Mouse (Mus musculus) midbrain, postnatal 0 days (tissue): Measurements from ENCODE around the gene Dlg2. TPM values are rescaled to one million over a fixed set of nuclear protein-coding genes. Genes with fewer than 3 reads are reported as not detected.
A peak's percentile ranks its signal among the peaks of the same experiment; 100 is the strongest.

Experiments used
- ATAC-seq: fragments of 200-750 bp; cut with Nextera tagmentation; 2 replicates; pipeline ENCODE4 v1.8.0; 2017; ENCODE audit warnings: moderate number of reproducible peaks, mild to moderate bottlenecking, moderate TSS enrichment, moderate library complexity; ENCODE audit not compliant: low FRiP score
- DNase-seq: peaks from one replicate; pipeline ENCODE4 v3.0.0-alpha.2; 2015; ENCODE audit warnings: low spot score
- H3K27ac ChIP-seq: fragments of 300-500 bp; sonication (generic); 2 replicates; pipeline ENCODE4 v1.5.1; 2014; ENCODE audit warnings: low read depth, mild to moderate bottlenecking, low read length, mixed read lengths
- H3K27me3 ChIP-seq: fragments of 300-500 bp; sonication (generic); 2 replicates; pipeline ENCODE4 v1.6.1; 2014; ENCODE audit warnings: low read length, control low read depth, mixed read lengths; ENCODE audit not compliant: insufficient read depth
- H3K36me3 ChIP-seq: fragments of 300-500 bp; sonication (generic); 2 replicates; pipeline ENCODE4 v1.6.1; 2014; ENCODE audit warnings: low read length, control low read depth, mixed read lengths; ENCODE audit not compliant: insufficient read depth
- H3K4me1 ChIP-seq: fragments of 300-500 bp; sonication (generic); 2 replicates; pipeline ENCODE4 v1.6.1; 2014; ENCODE audit warnings: mild to moderate bottlenecking, control low read depth, antibody characterized with exemption, low read length, mixed read lengths; ENCODE audit not compliant: insufficient read depth
- H3K4me2 ChIP-seq: fragments of 300-500 bp; sonication (generic); 2 replicates; pipeline ENCODE4 v1.6.1; 2014; ENCODE audit warnings: low read depth, mild to moderate bottlenecking, low read length, mixed read lengths; ENCODE audit not compliant: poor library complexity, severe bottlenecking
- H3K4me3 ChIP-seq: fragments of 300-500 bp; sonication (generic); 2 replicates; pipeline ENCODE4 v1.5.1; 2014; ENCODE audit warnings: low read depth, mild to moderate bottlenecking, low read length, moderate library complexity
- H3K9ac ChIP-seq: fragments of 300-500 bp; sonication (generic); replicated peaks from 2 replicates; pipeline ENCODE4 v1.6.1; 2014; ENCODE audit warnings: mild to moderate bottlenecking, low read length, moderate library complexity, mixed read lengths; ENCODE audit not compliant: poor library complexity, severe bottlenecking
- H3K9me3 ChIP-seq: fragments of 300-500 bp; sonication (generic); 2 replicates; pipeline ENCODE4 v1.6.1; 2016; ENCODE audit warnings: low read length, control low read depth
- CTCF ChIP-seq: IDR thresholded peaks from 2 replicates; pipeline ENCODE4 v1.5.1; 2016; ENCODE audit warnings: antibody characterized with exemption, mild to moderate bottlenecking
- WGBS: fragments of 180-500 bp; shearing (Covaris S2); extraction: QIAGEN DNeasy Blood & Tissue Kit; methylation state at CpG from one replicate; pipeline ENCODE4 v1.1.7; 2014; 5-methylcytosine and 5-hydroxymethylcytosine counted together
- polyA plus RNA-seq: library from polyadenylated mRNA; unstranded; fragments of >200 nt; fragmentation: Nextera tagmentation; extraction: Ambion mirVana; gene quantifications from 2 replicates; pipeline ENCODE4 v1.2.1, GENCODE M21; 2015
- total RNA-seq: library from RNA; depleted of rRNA; stranded (reverse); fragments of >200 nt; gene quantifications from 2 replicates; pipeline ENCODE4 v1.2.3, GENCODE M21; 2014

Dlg2 gene
- total and polyA plus RNA-seq, 2 experiments from 2014 or later = 21.6 to 126 TPM

GRCm38 (mm10) chr7:90460330-90460729 is 16.1 kb upstream of the Dlg2 start:
- Histone ChIP-seq H3K4me1 (no peaks in the 10 kb centered on the region), H3K27me3 (no peaks in the 10 kb centered on the region), H3K27ac (no peak overlapping the region), H3K36me3 (no peaks in the 10 kb centered on the region), H3K9me3 (no peaks in the 10 kb centered on the region), H3K9ac (no peak overlapping the region), H3K4me3 (no peak overlapping the region), H3K4me2 (no peak overlapping the region)
- TF ChIP-seq CTCF = no peak
- 62% methylated on average over 10 of the region's 10 CpGs for WGBS
- ATAC-seq (no peak), DNase-seq (no peak)

GRCm38 (mm10) chr7:90460930-90461329 is 15.5 kb upstream of the Dlg2 start:
- H3K9ac ChIP-seq = no peak overlapping the region
- H3K27me3 ChIP-seq = no peaks in the 10 kb centered on the region
- H3K27ac ChIP-seq = no peak overlapping the region
- ATAC-seq (no peak), DNase-seq (no peak)
- H3K4me3 ChIP-seq = no peak overlapping the region
- no peak overlapping the region for H3K4me2 ChIP-seq
- no peaks in the 10 kb centered on the region for H3K36me3 ChIP-seq
- no peaks in the 10 kb centered on the region for H3K9me3 ChIP-seq
- TF ChIP-seq CTCF = peak; percentile 37; the same call in 1 of the 2 replicates
- 18% methylated on average over 14 of the region's 14 CpGs for WGBS
- H3K4me1 ChIP-seq = no peaks in the 10 kb centered on the region

- Histone ChIP-seq H3K9ac (no peak overlapping the region), H3K9me3 (no peaks in the 10 kb centered on the region), H3K4me1 (no peaks in the 10 kb centered on the region), H3K27ac (no peak overlapping the region), H3K36me3 (no peaks in the 10 kb centered on the region), H3K27me3 (no peaks in the 10 kb centered on the region), H3K4me2 (no peak overlapping the region), H3K4me3 (no peak overlapping the region)
- no peak for TF ChIP-seq CTCF
- WGBS = 89% methylated on average over 5 of the region's 5 CpGs
- DNase-seq = no peak
- no peak for ATAC-seq
Observed at GRCm38 (mm10) chr7:90461441-90461840, 15.0 kb upstream of the Dlg2 start.

GRCm38 (mm10) chr7:90473511-90473910 is 3.0 kb upstream of the Dlg2 start:
- no peak overlapping the region for H3K4me2 ChIP-seq
- no peak for TF ChIP-seq CTCF
- 67% methylated on average over 2 of the region's 2 CpGs for WGBS
- no peaks in the 10 kb centered on the region for H3K9me3 ChIP-seq
- ATAC-seq (no peak), DNase-seq (no peak)
- H3K4me3 ChIP-seq = no peak overlapping the region
- H3K4me1 ChIP-seq = 0 out of 2 replicates have a peak, but pooled peaks cover 4% of the 10 kb centered on the region
- no peak overlapping the region for H3K9ac ChIP-seq
- no peaks in the 10 kb centered on the region for H3K27me3 ChIP-seq
- no peaks in the 10 kb centered on the region for H3K36me3 ChIP-seq
- no peak overlapping the region for H3K27ac ChIP-seq

GRCm38 (mm10) chr7:90475793-90476312 is 619 bp upstream of the Dlg2 start, which contains the start of gene Tmem126b:
Tmem126b (minus strand) TSS chr7:90476001.
- ATAC-seq (peak; percentile 100), DNase-seq (peak; percentile 98)
- no peak for TF ChIP-seq CTCF

GRCm38 (mm10) chr7:90482607-90483006 is 6.1 kb downstream of the Dlg2 start:
- H3K9me3 ChIP-seq = no peaks in the 10 kb centered on the region
- no peaks in the 10 kb centered on the region for H3K4me1 ChIP-seq
- DNase-seq (no peak), ATAC-seq (no peak)
- H3K36me3 ChIP-seq = no peaks in the 10 kb centered on the region
- H3K9ac ChIP-seq = no peak overlapping the region
- WGBS = 90% methylated on average over 2 of the region's 2 CpGs
- no peaks in the 10 kb centered on the region for H3K27me3 ChIP-seq
- TF ChIP-seq CTCF = no peak
- no peak overlapping the region for H3K4me2 ChIP-seq
- no peak overlapping the region for H3K4me3 ChIP-seq
- H3K27ac ChIP-seq = no peak overlapping the region

More at GRCm38 (mm10) chr7:90475793-90476312, 619 bp upstream of the Dlg2 start, which contains the start of gene Tmem126b:
- WGBS = 0% methylated on average over 36 of the region's 36 CpGs
- Histone ChIP-seq H3K27ac (peak within 1 kb of the TSS; percentile 93), H3K4me3 (peak within 1 kb of the TSS; percentile 65), H3K9ac (peak within 1 kb of the TSS; percentile 81), H3K9me3 (no peaks in the 10 kb centered on the region), H3K4me2 (peak within 1 kb of the TSS; percentile 76), H3K36me3 (no peaks in the 10 kb centered on the region), H3K27me3 (no peaks in the 10 kb centered on the region), H3K4me1 (0 out of 2 replicates have a peak, but pooled peaks cover 4% of the 10 kb centered on the region)
